Mouse (Mus musculus): Measurements from ENCODE around the gene Il20ra.

- no peak for TF ChIP-seq POLR2A (IDR thresholded peaks at IDR 0.05; ENCODE audit: insufficient read depth, low read depth, low read length)
- no peak for TF ChIP-seq CTCF (IDR thresholded peaks at IDR 0.05)
Observed at GRCm38 (mm10) chr10:19722320-19722719, 9.9 kb downstream of the Il20ra start.

Measured in heart, adult 2 months (tissue).